Mouse (Mus musculus): ENCODE results near the gene Hoxd13.

Hoxd13 gene

DNA sequence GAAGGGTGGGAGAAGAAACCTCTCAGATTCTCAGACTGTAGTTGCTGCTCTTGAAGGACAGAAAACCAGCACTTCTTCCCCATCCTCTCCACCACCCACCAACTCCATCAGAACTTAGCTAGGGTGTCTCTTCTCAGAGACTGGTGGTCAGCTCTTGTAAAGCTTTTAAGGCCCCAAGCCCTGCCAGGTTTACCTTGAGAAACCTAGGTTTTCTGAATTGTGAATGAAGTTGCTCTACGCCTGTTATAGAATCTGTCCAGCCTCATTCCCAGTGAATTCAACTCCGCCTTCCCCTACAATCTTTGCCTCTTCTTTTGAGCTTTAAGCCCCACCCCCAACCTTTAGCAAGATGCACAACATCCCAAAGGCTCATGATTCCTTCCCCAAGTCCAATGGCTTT, 9.0 kb downstream of the Hoxd13 start:
- in situ Hi-C loops (cut with MboI, MseI) = loop anchor here (5.0 to 10.0 kb wide), 3 partner anchors 372 to 1105 kb away; no protein-coding TSS in a partner anchor

GRCm38 (mm10) chr2:74678891-74679595, 10.9 kb downstream of the Hoxd13 start, which contains the start of gene Hoxd11:
Hoxd11 (plus strand) TSS chr2:74679557.
- in situ Hi-C loops (cut with MboI, MseI) = loop anchor here (5.0 to 10.0 kb wide), 3 partner anchors 374 to 1107 kb away; no protein-coding TSS in a partner anchor

GRCm38 (mm10) chr2:74679596-74679971, 11.5 kb downstream of the Hoxd13 start:
- in situ Hi-C loops (cut with MboI, MseI) = loop anchor here (5.0 to 10.0 kb wide), 3 partner anchors 375 to 1107 kb away; no protein-coding TSS in a partner anchor

DNA sequence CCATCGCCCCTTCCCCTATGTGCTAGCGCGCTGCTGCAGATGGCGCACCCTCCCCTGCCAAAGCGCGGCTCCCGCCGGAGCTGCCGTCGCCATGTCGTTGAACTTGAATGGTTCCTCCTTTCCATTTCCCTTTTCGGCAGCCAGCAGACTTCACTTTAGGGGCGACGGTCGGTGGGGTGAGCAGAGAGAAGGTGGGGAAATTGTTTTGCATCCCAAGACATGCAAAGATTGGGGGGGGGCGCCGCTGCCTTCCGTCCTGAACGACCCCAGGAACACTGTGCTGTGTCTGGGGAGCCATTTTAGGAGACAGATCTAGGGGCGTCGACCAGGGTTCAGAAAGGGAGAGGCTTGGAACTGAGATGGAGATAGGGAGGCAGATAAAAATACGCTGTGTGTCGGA, 11.9 kb downstream of the Hoxd13 start:
- in situ Hi-C loops (cut with MboI, MseI) = loop anchor here (5.0 to 10.0 kb wide), 3 partner anchors 375 to 1108 kb away; no protein-coding TSS in a partner anchor

GRCm38 (mm10) chr2:74680561-74681398, 12.7 kb downstream of the Hoxd13 start:
- in situ Hi-C loops (cut with MboI, MseI) = no loop called here

DNA sequence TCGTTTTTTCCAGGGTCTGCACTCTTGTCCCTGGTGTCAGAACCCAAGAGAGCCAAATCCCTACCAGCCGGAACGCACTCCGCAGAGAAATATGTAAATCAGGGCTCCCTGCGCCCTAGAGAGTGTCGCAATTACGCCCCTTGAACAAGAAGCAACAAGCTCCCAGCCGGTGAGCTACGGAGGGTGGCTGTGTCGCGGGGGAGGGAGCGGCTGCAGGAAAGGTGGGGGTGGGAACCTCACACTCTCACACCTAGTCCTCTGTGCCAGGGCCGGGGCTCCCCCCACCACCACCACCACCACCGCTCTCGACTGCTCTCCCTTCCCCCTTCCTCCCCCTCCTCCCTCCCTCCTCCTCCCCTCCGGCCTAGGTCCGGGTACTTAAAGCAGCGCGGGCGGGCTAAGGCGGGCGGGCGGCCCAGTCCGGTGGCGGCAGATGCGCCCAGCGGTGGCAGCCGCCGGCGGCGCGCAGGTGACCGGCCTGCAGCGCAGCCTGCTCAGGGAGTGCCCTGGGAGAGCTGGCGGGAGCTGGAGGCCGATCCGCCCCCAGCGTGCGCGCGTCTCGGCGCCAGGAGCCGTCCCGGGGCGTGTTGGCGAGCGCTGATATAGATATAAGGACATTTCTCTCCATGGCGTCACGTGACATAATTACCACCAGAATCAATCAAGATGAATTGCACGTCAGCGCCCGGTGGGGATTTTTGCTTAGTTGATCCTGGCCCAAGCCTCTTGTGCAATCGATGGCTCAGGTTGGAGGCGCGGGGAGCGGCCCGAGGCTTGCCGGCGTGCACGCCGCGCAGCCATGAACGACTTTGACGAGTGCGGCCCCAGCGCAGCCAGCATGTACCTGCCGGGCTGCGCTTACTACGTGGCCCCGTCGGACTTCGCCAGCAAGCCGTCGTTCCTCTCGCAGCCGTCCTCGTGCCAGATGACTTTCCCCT, 13.8 kb downstream of the Hoxd13 start:
- in situ Hi-C loops (cut with MboI, MseI) = no loop called here

DNA sequence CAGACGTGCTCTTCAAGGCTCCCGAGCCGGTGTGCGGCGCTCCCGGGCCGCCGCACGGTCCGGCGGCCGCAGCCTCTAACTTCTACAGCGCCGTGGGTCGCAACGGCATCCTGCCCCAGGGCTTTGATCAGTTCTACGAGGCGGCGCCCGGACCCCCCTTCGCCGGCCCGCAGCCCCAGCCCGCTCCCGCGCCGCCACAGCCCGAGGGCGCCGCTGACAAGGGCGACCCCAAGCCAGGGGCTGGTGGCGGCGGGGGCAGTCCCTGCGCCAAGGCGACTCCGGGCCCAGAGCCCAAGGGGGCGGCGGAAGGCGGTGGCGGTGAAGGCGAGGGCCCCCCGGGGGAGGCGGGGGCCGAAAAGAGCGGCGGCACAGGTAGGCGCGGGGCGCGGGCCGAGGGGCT, 14.7 kb downstream of the Hoxd13 start:
- in situ Hi-C loops (cut with MboI, MseI) = no loop called here

GRCm38 (mm10) chr2:74683471-74683951, 15.4 kb downstream of the Hoxd13 start:
- in situ Hi-C loops (cut with MboI, MseI) = no loop called here

- in situ Hi-C loops (cut with MboI, MseI) = no loop called here
Observed at GRCm38 (mm10) chr2:74684106-74684505, 16.0 kb downstream of the Hoxd13 start.

GRCm38 (mm10) chr2:74685059-74685603, 17.0 kb downstream of the Hoxd13 start:
- in situ Hi-C loops (cut with MboI, MseI) = no loop called here

GRCm38 (mm10) chr2:74686301-74686987, 18.3 kb downstream of the Hoxd13 start:
- in situ Hi-C loops (cut with MboI, MseI) = no loop called here

GRCm38 (mm10) chr2:74686988-74687697, 19.0 kb downstream of the Hoxd13 start:
- in situ Hi-C loops (cut with MboI, MseI) = no loop called here

- in situ Hi-C loops (cut with MboI, MseI) = no loop called here
Observed at GRCm38 (mm10) chr2:74687698-74688555, 19.8 kb downstream of the Hoxd13 start.

DNA sequence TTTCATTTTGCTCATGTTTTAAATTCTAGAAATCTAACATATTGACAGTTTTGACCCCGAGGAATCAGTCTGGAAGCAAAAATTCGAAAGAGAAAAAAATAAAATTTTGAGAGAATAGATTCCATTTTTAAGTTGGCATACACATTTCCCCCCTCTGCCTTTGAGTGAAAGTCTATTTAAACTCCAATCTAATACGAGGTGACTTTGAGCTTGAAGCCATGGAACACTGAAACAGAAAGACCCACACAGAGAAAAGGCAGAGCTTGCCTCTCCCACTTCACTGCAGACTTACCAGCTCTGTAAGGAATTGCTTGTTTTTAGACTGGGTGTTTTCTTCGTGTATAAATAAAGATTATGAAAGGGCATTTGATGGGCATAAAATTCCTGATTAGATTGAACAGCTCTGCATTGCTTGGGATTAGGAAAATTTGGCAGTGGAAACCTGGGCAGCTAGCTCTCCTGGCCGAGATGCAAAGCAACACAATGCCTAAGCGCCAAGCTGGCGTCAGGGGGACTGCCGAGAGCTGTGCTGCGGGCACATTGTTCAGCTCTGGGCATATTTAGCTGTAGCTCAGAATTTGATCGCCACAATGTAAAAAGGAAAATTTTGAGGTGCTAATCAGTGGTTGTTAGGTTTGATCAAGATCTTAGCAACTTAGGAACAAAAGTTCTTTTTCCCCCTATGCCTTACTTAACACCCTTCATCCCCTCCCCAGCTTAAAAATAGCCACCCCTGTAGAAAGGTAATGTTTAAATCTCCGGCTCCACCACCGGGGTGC, 20.9 kb downstream of the Hoxd13 start:
- in situ Hi-C loops (cut with MboI, MseI) = no loop called here

DNA sequence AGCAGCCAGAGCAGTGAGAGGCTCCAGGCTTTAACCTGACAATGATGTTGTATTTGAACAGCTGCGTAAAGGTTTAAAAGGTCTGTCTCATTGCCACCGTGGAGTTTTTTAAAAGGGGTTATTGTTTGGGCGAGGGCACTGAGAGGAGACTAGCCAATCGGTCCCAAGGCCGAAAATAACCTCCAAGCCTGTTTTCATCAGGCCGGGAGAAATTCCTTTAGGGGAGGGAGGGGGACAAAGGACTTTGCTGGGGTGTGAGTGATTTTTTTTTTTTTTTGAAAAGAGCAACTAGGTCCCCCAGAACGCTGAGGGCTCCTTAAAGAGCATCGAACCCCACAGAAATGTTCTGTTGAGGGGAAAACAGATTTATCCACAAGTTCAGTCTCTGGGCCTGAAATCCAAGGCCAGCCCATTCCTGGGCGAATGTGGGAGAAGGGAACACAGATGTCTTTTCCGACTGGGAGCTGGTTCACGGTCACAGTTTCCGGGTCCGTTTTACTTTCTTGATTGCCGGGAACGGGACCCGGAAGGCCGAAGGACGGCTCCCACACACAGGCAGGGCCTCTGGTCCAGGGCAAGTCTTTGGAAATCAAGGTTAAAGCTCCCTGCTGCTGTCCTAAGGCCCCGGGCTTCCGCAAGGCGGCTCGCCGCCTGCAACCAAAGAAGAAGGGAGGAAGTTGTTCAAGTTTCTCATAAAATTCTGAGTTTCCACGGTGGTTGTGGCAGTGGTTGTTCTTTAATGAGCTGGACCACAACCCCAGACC, 21.6 kb downstream of the Hoxd13 start:
- in situ Hi-C loops (cut with MboI, MseI) = loop anchor here in 1 of 2 experiments (10.0 kb wide), 1 partner anchor 625 kb away; no protein-coding TSS in a partner anchor

DNA sequence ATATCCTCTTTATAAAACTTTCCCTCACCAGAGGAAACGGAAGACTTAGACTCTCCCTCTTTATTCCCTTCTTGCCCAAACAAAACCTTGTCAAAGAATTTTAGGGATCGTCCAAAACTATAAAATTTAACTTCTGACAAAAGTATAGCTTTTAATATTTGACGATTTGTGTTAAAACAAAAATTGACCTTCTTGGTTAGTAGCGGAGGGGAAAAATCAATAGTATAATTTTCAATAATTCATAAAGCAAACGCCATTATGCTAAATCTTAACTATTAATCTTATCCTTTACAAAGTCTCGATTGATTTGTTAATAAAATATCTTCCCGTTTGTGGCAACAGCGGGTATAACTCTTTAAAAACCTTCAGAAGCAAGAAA, 22.2 kb downstream of the Hoxd13 start:
- in situ Hi-C loops (cut with MboI, MseI) = loop anchor here in 1 of 2 experiments (10.0 kb wide), 1 partner anchor 624 kb away; no protein-coding TSS in a partner anchor
